Mouse (Mus musculus): ENCODE measurements around the gene Acsl1.

- TF ChIP-seq CTCF (IDR thresholded peaks at IDR 0.05; ENCODE audit: low read depth, low read length) (no peak), POLR2A (IDR thresholded peaks at IDR 0.05; ENCODE audit: borderline replicate concordance, low read depth, low read length) (no peak)
Observed at GRCm38 (mm10) chr8:46477747-46478458, 7.1 kb downstream of the Acsl1 start.

Measured in bone marrow macrophage, adult 2 months (primary cell).